Mouse (Mus musculus) heart, adult 2 months (tissue): Measurements from ENCODE around the gene Hoxb3.

Experiments
- CTCF ChIP-seq: fragments of 200-600 bp; IDR thresholded peaks from 2 replicates; pipeline ENCODE4 v1.8.1; 2022; ENCODE audit warnings: antibody characterized with exemption, mild to moderate bottlenecking, moderate library complexity
- EP300 ChIP-seq: fragments of 200-500 bp; IDR thresholded peaks from 2 replicates; pipeline ENCODE4 v1.6.1; 2011; ENCODE audit warnings: low read depth, low read length, control low read depth; ENCODE audit not compliant: insufficient read depth
- POLR2A ChIP-seq: fragments of 200-500 bp; IDR thresholded peaks from 2 replicates; pipeline ENCODE4 v1.6.1; 2011; ENCODE audit warnings: mild to moderate bottlenecking, low read depth, low read length, control low read depth; ENCODE audit not compliant: insufficient read depth

GRCm38 (mm10) chr11:96396772-96397626 lies 73.9 kb downstream of the Hoxb3 start:
- TF ChIP-seq POLR2A (no peak), CTCF (no peak), EP300 (no peak)
